Mouse (Mus musculus): ENCODE measurements around the gene Slk.

DNA sequence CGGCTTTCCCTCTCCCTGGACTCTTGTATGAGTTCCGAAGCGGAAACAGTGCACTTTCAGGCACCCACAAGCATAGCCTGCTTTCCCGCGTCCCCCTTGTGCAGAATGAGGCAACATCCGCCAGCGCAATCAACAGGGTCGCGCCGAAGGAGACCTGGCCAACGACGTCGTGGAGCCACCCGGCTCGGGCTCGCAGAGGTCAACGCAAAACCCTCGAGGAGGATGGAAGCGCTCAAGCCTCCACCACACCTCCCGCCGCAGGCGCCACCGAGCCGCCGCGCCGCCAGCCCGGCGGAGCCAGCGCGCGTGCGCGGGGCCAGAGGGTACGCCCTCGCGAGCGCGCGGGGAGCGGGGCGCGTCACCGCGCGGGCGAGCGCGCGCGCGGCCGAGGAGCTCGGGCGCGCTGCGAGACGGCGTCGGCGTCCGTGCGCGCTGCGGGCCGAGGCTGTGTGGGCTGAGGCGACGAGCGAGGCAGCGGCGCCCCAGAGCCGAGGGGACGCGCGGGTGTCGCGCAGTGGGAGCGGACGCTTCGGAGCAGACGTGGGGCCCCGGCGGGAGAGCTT lies at the start of gene Slk:
- 0 out of 2 replicates have a peak, but pooled peaks have one; percentile 7 for TF ChIP-seq EP300 (IDR thresholded peaks at IDR 0.05; ENCODE audit: insufficient read depth, low read depth, low read length)
- TF ChIP-seq CTCF (IDR thresholded peaks at IDR 0.05; ENCODE audit: low read depth, low read length), result no peak

All from ES-Bruce4 (cell line).